Mouse (Mus musculus) embryonic fibroblast, embryonic 13.5 days (primary cell): ENCODE measurements around the gene Ppp4r3a.

Experiments
- CTCF ChIP-seq: IDR thresholded peaks from 2 replicates; pipeline ENCODE4 v1.5.1; 2011; ENCODE audit warnings: mild to moderate bottlenecking, control low read depth, low read length, moderate library complexity, borderline replicate concordance; ENCODE audit not compliant: insufficient read depth
- POLR2A ChIP-seq: IDR thresholded peaks from 2 replicates; pipeline ENCODE4 v1.6.1; 2011; ENCODE audit warnings: low read depth, mild to moderate bottlenecking, control low read depth, low read length, moderate library complexity

- TF ChIP-seq POLR2A (no peak), CTCF (no peak)
Observed at GRCm38 (mm10) chr12:101007427-101007826, 76.1 kb downstream of the Ppp4r3a start.
